Mouse (Mus musculus) cortical plate, adult 2 months (tissue): ENCODE measurements at regions not wholly inside any gene's neighbourhood (a gene's known extent, or its start where the extent isn't known, plus 50 kb on each side); places are given as distances from the start of the nearest gene placed in this dataset.
A peak's percentile ranks its signal among the peaks of the same experiment; 100 is the strongest.

Experiments
- H3K27ac ChIP-seq: fragments of 200-500 bp; 2 replicates; pipeline ENCODE4 v1.5.1; 2012; ENCODE audit warnings: low read length, control low read depth, inconsistent platforms; ENCODE audit not compliant: insufficient read depth
- H3K4me1 ChIP-seq: fragments of 200-500 bp; 2 replicates; pipeline ENCODE4 v1.6.1; 2011; ENCODE audit warnings: low read length; ENCODE audit not compliant: control insufficient read depth, insufficient read depth
- H3K4me3 ChIP-seq: fragments of 200-500 bp; 2 replicates; pipeline ENCODE4 v1.5.1; 2011; ENCODE audit warnings: mild to moderate bottlenecking, low read length, control low read depth; ENCODE audit not compliant: insufficient read depth
- CTCF ChIP-seq: fragments of 200-500 bp; IDR thresholded peaks from 2 replicates; pipeline ENCODE4 v1.5.1; 2011; ENCODE audit warnings: mild to moderate bottlenecking, control low read depth, low read length; ENCODE audit not compliant: insufficient read depth; ENCODE audit errors: extremely low read depth
- POLR2A ChIP-seq: fragments of 200-500 bp; IDR thresholded peaks from 2 replicates; pipeline ENCODE4 v1.6.1; 2011; ENCODE audit warnings: mild to moderate bottlenecking, low read length, control low read depth; ENCODE audit not compliant: insufficient read depth; ENCODE audit errors: extremely low read depth

GRCm38 (mm10) chr10:25715747-25716146 lies 179.7 kb upstream of the Smlr1 start:
- TF ChIP-seq CTCF (no peak), POLR2A (no peak)
- H3K4me1 ChIP-seq: no peaks in the 10 kb centered on the region; the same call in 1 of the 2 replicates
- H3K4me3 ChIP-seq: no peak overlapping the region
- H3K27ac ChIP-seq: no peak overlapping the region

- TF ChIP-seq POLR2A (no peak), CTCF (no peak)
- no peak overlapping the region for H3K27ac ChIP-seq
- H3K4me3 ChIP-seq: no peak overlapping the region
- no peaks in the 10 kb centered on the region; the same call in 1 of the 2 replicates for H3K4me1 ChIP-seq
These were observed 178.6 kb upstream of the Smlr1 start for GRCm38 (mm10) chr10:25714636-25715035.

- H3K4me3 ChIP-seq: no peak overlapping the region
- TF ChIP-seq CTCF (no peak), POLR2A (no peak)
- no peaks in the 10 kb centered on the region; the same call in 1 of the 2 replicates for H3K4me1 ChIP-seq
- no peak overlapping the region for H3K27ac ChIP-seq
These were observed 178.0 kb upstream of the Smlr1 start for GRCm38 (mm10) chr10:25714041-25714440.

- no peak overlapping the region for H3K4me3 ChIP-seq
- TF ChIP-seq CTCF: no peak
- H3K4me1 ChIP-seq: no peaks in the 10 kb centered on the region
- H3K27ac ChIP-seq: no peak overlapping the region
These were observed 171.9 kb upstream of the Smlr1 start for GRCm38 (mm10) chr10:25707951-25708350.

GRCm38 (mm10) chr10:25702146-25702545 lies 166.1 kb upstream of the Smlr1 start:
- no peak overlapping the region for H3K4me3 ChIP-seq
- H3K4me1 ChIP-seq: no peaks in the 10 kb centered on the region
- no peak overlapping the region for H3K27ac ChIP-seq
- TF ChIP-seq CTCF (no peak), POLR2A (no peak)

- Histone ChIP-seq H3K27ac (no peak overlapping the region), H3K4me3 (no peak overlapping the region), H3K4me1 (no peaks in the 10 kb centered on the region)
- no peak for TF ChIP-seq CTCF
- no peak for TF ChIP-seq POLR2A
These were observed 159.7 kb upstream of the Smlr1 start for GRCm38 (mm10) chr10:25695798-25696197.

GRCm38 (mm10) chr10:25681243-25681642 lies 145.2 kb upstream of the Smlr1 start:
- TF ChIP-seq CTCF (peak; percentile 68), POLR2A (no peak)
- no peak overlapping the region for H3K27ac ChIP-seq
- no peak overlapping the region for H3K4me3 ChIP-seq
- H3K4me1 ChIP-seq: no peaks in the 10 kb centered on the region

- TF ChIP-seq POLR2A (no peak), CTCF (no peak)
- Histone ChIP-seq H3K4me1 (no peaks in the 10 kb centered on the region), H3K27ac (no peak overlapping the region), H3K4me3 (no peak overlapping the region)
These were observed 141.8 kb upstream of the Smlr1 start for GRCm38 (mm10) chr10:25677889-25678288.

- no peak overlapping the region for H3K27ac ChIP-seq
- no peaks in the 10 kb centered on the region for H3K4me1 ChIP-seq
- no peak for TF ChIP-seq POLR2A
- no peak for TF ChIP-seq CTCF
- H3K4me3 ChIP-seq: no peak overlapping the region
These were observed 139.3 kb upstream of the Smlr1 start for GRCm38 (mm10) chr10:25675368-25675767.

- TF ChIP-seq CTCF (no peak), POLR2A (no peak)
- Histone ChIP-seq H3K27ac (no peak overlapping the region), H3K4me1 (no peaks in the 10 kb centered on the region), H3K4me3 (no peak overlapping the region)
These were observed 134.0 kb upstream of the Smlr1 start for GRCm38 (mm10) chr10:25670061-25670460.

GRCm38 (mm10) chr10:25652742-25653563 lies 116.9 kb upstream of the Smlr1 start:
- no peak overlapping the region for H3K27ac ChIP-seq
- H3K4me1 ChIP-seq: no peaks in the 10 kb centered on the region
- TF ChIP-seq POLR2A (no peak), CTCF (no peak)
- no peak overlapping the region for H3K4me3 ChIP-seq
